Mouse (Mus musculus) limb, embryonic 12.5 days (tissue): Measurements from ENCODE around the gene P2ry12. TPM values are rescaled to one million over a fixed set of nuclear protein-coding genes. Genes with fewer than 3 reads are reported as not detected.

Experiments used
- ATAC-seq: fragments of 200-750 bp; cut with Nextera tagmentation; 2 replicates; pipeline ENCODE4 v1.8.0; 2017; ENCODE audit warnings: low read depth, moderate TSS enrichment; ENCODE audit not compliant: insufficient number of reproducible peaks, insufficient read depth, low FRiP score, low TSS enrichment
- H3K27ac ChIP-seq: fragments of 300-500 bp; sonication (generic); 2 replicates; pipeline ENCODE4 v1.5.1; 2016; ENCODE audit warnings: mild to moderate bottlenecking, moderate library complexity
- H3K27me3 ChIP-seq: fragments of 300-500 bp; sonication (generic); 2 replicates; pipeline ENCODE4 v1.6.1; 2016; ENCODE audit warnings: mild to moderate bottlenecking, moderate library complexity
- H3K36me3 ChIP-seq: fragments of 300-500 bp; sonication (generic); 2 replicates; pipeline ENCODE4 v1.6.1; 2016; ENCODE audit warnings: mild to moderate bottlenecking, moderate library complexity
- H3K4me1 ChIP-seq: fragments of 300-500 bp; sonication (generic); replicated peaks from 2 replicates; pipeline ENCODE4 v1.6.1; 2016
- H3K4me2 ChIP-seq: fragments of 300-500 bp; sonication (generic); 2 replicates; pipeline ENCODE4 v1.6.1; 2016; ENCODE audit warnings: mild to moderate bottlenecking, moderate library complexity
- H3K4me3 ChIP-seq: fragments of 300-500 bp; sonication (generic); replicated peaks from 2 replicates; pipeline ENCODE4 v1.5.1; 2016; ENCODE audit warnings: mild to moderate bottlenecking
- H3K9ac ChIP-seq: fragments of 300-500 bp; sonication (generic); replicated peaks from 2 replicates; pipeline ENCODE4 v1.6.1; 2016; ENCODE audit warnings: mild to moderate bottlenecking, moderate library complexity
- H3K9me3 ChIP-seq: fragments of 300-500 bp; sonication (generic); 2 replicates; pipeline ENCODE4 v1.6.1; 2016; ENCODE audit warnings: mild to moderate bottlenecking, moderate library complexity
- WGBS: fragments of 180-500 bp; shearing (Covaris S2); methylation state at CpG from one replicate; pipeline ENCODE4 v1.1.7; 2016; 5-methylcytosine and 5-hydroxymethylcytosine counted together
- polyA plus RNA-seq: library from polyadenylated mRNA; unstranded; fragments of >200 nt; fragmentation: Nextera tagmentation; extraction: Ambion mirVana; gene quantifications from 2 replicates; pipeline ENCODE4 v1.2.1, GENCODE M21; 2016

P2ry12 gene
- polyA plus RNA-seq, 1 experiment from 2014 or later = 1.2 TPM

- Histone ChIP-seq H3K4me2 (no peak overlapping the region), H3K9ac (no peak overlapping the region), H3K9me3 (no peaks in the 10 kb centered on the region), H3K4me3 (no peak overlapping the region), H3K36me3 (no peaks in the 10 kb centered on the region), H3K27me3 (no peaks in the 10 kb centered on the region), H3K4me1 (no peaks in the 10 kb centered on the region), H3K27ac (no peak overlapping the region)
- no peak for ATAC-seq
- WGBS = 65% methylated on average over 3 of the region's 3 CpGs
Measured at GRCm38 (mm10) chr3:59230912-59231311, 31.8 kb downstream of the P2ry12 start.

DNA sequence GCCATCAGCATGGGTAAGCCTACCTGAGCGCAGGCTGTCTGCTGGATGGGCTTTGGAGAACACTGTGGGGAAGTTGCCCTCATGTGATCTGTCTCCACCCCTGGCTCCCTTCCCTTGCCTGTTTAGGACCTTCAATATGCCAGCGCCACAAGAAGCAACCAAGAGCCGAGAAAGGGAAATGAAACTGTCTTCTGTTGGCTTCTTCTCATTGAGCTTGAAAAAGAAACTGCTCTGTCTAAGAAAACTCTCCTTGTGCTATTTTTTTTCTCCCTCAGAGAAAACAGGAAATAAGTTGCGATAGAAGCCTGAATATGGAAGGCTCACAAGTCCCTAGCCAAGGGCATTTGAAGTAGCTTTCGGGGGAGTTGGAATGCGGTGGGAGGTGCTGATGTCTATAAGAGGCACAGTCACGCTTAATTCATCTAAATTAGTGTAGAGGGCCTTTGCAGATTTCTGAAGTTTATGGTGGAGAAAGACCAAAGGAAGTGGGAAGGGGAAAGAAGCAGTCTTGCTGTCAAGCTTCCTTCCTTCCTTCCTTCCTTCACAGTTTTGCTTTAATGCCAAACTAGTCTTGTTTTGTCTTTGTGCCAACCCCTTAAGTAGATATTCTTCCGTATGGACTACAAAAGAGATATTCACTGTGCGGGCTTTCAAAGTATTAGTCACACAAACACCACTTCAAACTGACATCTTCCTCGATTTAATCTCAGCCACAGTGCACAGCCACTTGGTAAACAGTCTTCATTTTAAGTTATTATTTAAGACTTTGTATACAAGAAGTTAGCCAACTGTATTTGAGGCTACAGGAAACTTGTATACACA lies 33.7 kb downstream of the P2ry12 start:
- 67% methylated on average over 10 of the region's 10 CpGs for WGBS
- no peak overlapping the region for H3K4me2 ChIP-seq
- no peak for ATAC-seq
- H3K27ac ChIP-seq = no peak overlapping the region
- no peaks in the 10 kb centered on the region for H3K36me3 ChIP-seq
- no peaks in the 10 kb centered on the region for H3K4me1 ChIP-seq
- no peaks in the 10 kb centered on the region for H3K27me3 ChIP-seq
- no peak overlapping the region for H3K4me3 ChIP-seq
- no peaks in the 10 kb centered on the region for H3K9me3 ChIP-seq
- no peak overlapping the region for H3K9ac ChIP-seq

GRCm38 (mm10) chr3:59227696-59228095 lies 35.0 kb downstream of the P2ry12 start:
- ATAC-seq = no peak
- H3K27me3 ChIP-seq = no peaks in the 10 kb centered on the region
- H3K4me2 ChIP-seq = no peak overlapping the region
- no peaks in the 10 kb centered on the region for H3K4me1 ChIP-seq
- no peak overlapping the region for H3K4me3 ChIP-seq
- no peak overlapping the region for H3K27ac ChIP-seq
- H3K9me3 ChIP-seq = no peaks in the 10 kb centered on the region
- no peak overlapping the region for H3K9ac ChIP-seq
- 89% methylated on average over 9 of the region's 9 CpGs for WGBS
- no peaks in the 10 kb centered on the region for H3K36me3 ChIP-seq

DNA sequence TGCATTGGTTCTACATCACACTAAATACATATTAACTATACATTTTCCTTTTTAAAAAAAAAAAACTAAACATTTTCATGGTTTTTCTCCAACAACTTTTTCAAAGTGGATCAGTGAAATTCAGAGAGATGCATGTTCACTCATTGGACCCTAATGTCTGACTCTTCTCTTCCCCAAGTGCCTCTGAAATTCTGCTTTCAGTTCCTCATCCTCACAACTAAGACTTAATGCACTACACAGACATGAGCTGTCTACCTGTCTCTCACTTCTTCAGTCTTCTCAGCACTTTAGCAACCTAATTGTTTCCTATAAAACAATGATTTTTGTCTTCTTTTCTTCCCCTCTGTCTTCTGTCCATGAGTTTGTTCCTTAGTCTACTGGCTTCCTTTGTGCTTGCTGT lies 37.3 kb downstream of the P2ry12 start:
- H3K36me3 ChIP-seq = no peaks in the 10 kb centered on the region
- no peak overlapping the region for H3K27ac ChIP-seq
- no peaks in the 10 kb centered on the region for H3K4me1 ChIP-seq
- no peak overlapping the region for H3K9ac ChIP-seq
- H3K27me3 ChIP-seq = no peaks in the 10 kb centered on the region
- H3K4me2 ChIP-seq = no peak overlapping the region
- no peak for ATAC-seq
- H3K4me3 ChIP-seq = no peak overlapping the region
- no peaks in the 10 kb centered on the region for H3K9me3 ChIP-seq

GRCm38 (mm10) chr3:59222303-59222702 lies 40.4 kb downstream of the P2ry12 start:
- no peaks in the 10 kb centered on the region for H3K9me3 ChIP-seq
- no peak overlapping the region for H3K27ac ChIP-seq
- H3K9ac ChIP-seq = no peak overlapping the region
- no peak overlapping the region for H3K4me3 ChIP-seq
- whole genome bisulfite sequencing = 88% methylated on average over 2 of the region's 2 CpGs
- H3K4me2 ChIP-seq = no peak overlapping the region
- no peak for ATAC-seq
- H3K36me3 ChIP-seq = no peaks in the 10 kb centered on the region
- H3K4me1 ChIP-seq = no peaks in the 10 kb centered on the region
- no peaks in the 10 kb centered on the region for H3K27me3 ChIP-seq

- 75% methylated on average over 2 of the region's 2 CpGs for WGBS
Measured at GRCm38 (mm10) chr3:59219326-59219725, 43.3 kb downstream of the P2ry12 start.

DNA sequence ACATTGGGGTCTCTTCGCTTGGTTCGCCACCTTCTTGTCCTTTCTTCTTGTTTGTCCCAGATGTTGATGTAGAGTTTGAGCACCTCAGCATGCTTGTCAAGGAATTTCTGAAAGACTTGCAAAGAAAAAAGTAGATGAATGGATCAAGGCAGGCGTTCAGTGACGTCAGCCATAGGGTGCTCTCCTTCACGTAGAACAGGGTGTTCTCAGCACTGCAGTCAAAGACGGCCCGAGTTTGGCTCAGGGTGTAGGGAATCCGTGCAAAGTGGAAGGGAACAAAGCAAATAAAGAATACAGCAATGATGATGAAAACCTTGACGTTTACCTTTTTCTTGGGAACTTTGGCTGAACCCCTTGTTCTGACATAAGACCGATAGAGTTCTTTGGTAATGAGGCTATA lies 45.5 kb downstream of the P2ry12 start:
- no peak for ATAC-seq
- H3K36me3 ChIP-seq = no peaks in the 10 kb centered on the region
- 91% methylated on average over 10 of the region's 10 CpGs for WGBS
- no peak overlapping the region for H3K27ac ChIP-seq
- no peak overlapping the region for H3K4me2 ChIP-seq
- no peak overlapping the region for H3K9ac ChIP-seq
- no peaks in the 10 kb centered on the region for H3K27me3 ChIP-seq
- H3K9me3 ChIP-seq = no peaks in the 10 kb centered on the region
- no peaks in the 10 kb centered on the region for H3K4me1 ChIP-seq
- no peak overlapping the region for H3K4me3 ChIP-seq

More at GRCm38 (mm10) chr3:59219326-59219725, 43.3 kb downstream of the P2ry12 start:
- Histone ChIP-seq H3K27ac (no peak overlapping the region), H3K9me3 (no peaks in the 10 kb centered on the region), H3K4me2 (no peak overlapping the region), H3K36me3 (no peaks in the 10 kb centered on the region), H3K4me1 (no peaks in the 10 kb centered on the region), H3K9ac (no peak overlapping the region), H3K27me3 (no peaks in the 10 kb centered on the region), H3K4me3 (no peak overlapping the region)
- ATAC-seq = no peak

GRCm38 (mm10) chr3:59212404-59212803 lies 50.3 kb downstream of the P2ry12 start:
- Histone ChIP-seq H3K9ac (no peak overlapping the region), H3K36me3 (no peaks in the 10 kb centered on the region), H3K27me3 (no peaks in the 10 kb centered on the region), H3K4me1 (peaks cover 7% of the 10 kb centered on the region), H3K4me3 (no peak overlapping the region), H3K27ac (no peak overlapping the region), H3K9me3 (no peaks in the 10 kb centered on the region), H3K4me2 (no peak overlapping the region)
- ATAC-seq = no peak

DNA sequence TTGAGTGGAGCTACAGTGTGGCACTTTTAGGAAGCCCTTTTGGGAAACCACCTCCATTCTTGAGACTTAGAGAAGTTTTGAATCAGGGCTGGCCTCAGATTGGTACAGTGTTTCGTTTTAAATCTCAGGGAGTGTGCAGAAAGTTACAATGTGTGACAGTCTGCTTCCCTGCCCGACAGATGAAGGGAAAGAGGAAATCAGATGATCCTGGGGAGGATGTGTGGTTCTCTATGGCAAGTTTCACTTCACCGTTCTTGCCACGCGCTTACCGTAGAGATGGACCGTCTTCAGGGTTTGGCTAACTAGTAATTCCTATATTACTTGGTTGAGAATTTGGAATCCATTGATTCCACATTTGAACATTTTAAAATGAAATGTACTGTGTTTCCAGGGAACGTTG lies 50.9 kb downstream of the P2ry12 start:
- H3K9ac ChIP-seq = no peak overlapping the region
- H3K27ac ChIP-seq = no peak overlapping the region
- WGBS = 86% methylated on average over 8 of the region's 8 CpGs
- H3K9me3 ChIP-seq = no peaks in the 10 kb centered on the region
- no peak for ATAC-seq
- H3K4me3 ChIP-seq = no peak overlapping the region
- H3K4me1 ChIP-seq = peaks cover 7% of the 10 kb centered on the region
- H3K27me3 ChIP-seq = no peaks in the 10 kb centered on the region
- H3K36me3 ChIP-seq = no peaks in the 10 kb centered on the region
- no peak overlapping the region for H3K4me2 ChIP-seq

GRCm38 (mm10) chr3:59210727-59211126 lies 51.9 kb downstream of the P2ry12 start, which contains the start of gene P2ry13:
TSS of gene P2ry13 (minus strand) at chr3:59210882.
- WGBS = 92% methylated on average over 6 of the region's 6 CpGs
- no peaks in the 10 kb centered on the region for H3K36me3 ChIP-seq

GRCm38 (mm10) chr3:59210089-59210488 lies 52.6 kb downstream of the P2ry12 start:
- 82% methylated on average over 8 of the region's 8 CpGs for WGBS
- peaks cover 11% of the 10 kb centered on the region for H3K4me1 ChIP-seq
- no peak for ATAC-seq

More at GRCm38 (mm10) chr3:59210727-59211126, 51.9 kb downstream of the P2ry12 start, which contains the start of gene P2ry13:
- Histone ChIP-seq H3K4me1 (peaks cover 7% of the 10 kb centered on the region), H3K4me3 (no peak within 1 kb of the TSS), H3K27ac (no peak within 1 kb of the TSS), H3K4me2 (no peak within 1 kb of the TSS), H3K9ac (no peak within 1 kb of the TSS), H3K9me3 (no peaks in the 10 kb centered on the region), H3K27me3 (no peaks in the 10 kb centered on the region)
- ATAC-seq = no peak

More at GRCm38 (mm10) chr3:59210089-59210488, 52.6 kb downstream of the P2ry12 start:
- Histone ChIP-seq H3K4me3 (no peak overlapping the region), H3K9me3 (no peaks in the 10 kb centered on the region), H3K27me3 (no peaks in the 10 kb centered on the region), H3K27ac (no peak overlapping the region), H3K9ac (no peak overlapping the region), H3K36me3 (no peaks in the 10 kb centered on the region), H3K4me2 (no peak overlapping the region)
